Mouse (Mus musculus) heart, postnatal 14 days (tissue): ENCODE measurements at regions not wholly inside any gene's neighbourhood (a gene's known extent, or its start where the extent isn't known, plus 50 kb on each side); places are given as distances from the start of the nearest gene placed in this dataset.

Experiments used
- DNase-seq, 2 experiments: peaks; one replicate each; pipeline ENCODE4 v3.0.0; 2021 to 2022
- intact Hi-C: fragments of 180-260 bp; cut with DNase I; formaldehyde crosslinking; loops from one replicate; pipeline ENCODE4 v1.15.1; 2025

DNA sequence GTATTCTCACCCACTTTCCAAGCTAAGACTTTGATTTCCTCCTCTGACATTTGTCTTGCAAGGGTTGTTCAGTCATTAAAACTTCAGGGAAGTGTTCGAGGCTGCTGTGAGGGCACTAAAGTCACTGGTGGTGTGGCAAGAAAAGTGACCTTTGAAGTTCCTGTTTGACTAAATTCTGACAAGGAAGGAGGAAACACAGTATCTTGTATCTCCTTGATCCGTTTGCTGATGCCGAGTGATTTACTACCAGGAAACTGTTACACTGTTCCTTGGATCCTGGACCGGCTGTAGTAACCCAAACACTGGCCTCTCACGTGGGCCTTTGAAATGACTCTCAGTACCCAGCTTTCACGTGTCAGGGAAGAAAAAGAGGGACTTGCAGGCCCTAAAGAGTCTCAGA is 53.5 kb upstream of the Ralgapa2 start:
- DNase-seq = no peak
- intact Hi-C loops = no loop called here

DNA sequence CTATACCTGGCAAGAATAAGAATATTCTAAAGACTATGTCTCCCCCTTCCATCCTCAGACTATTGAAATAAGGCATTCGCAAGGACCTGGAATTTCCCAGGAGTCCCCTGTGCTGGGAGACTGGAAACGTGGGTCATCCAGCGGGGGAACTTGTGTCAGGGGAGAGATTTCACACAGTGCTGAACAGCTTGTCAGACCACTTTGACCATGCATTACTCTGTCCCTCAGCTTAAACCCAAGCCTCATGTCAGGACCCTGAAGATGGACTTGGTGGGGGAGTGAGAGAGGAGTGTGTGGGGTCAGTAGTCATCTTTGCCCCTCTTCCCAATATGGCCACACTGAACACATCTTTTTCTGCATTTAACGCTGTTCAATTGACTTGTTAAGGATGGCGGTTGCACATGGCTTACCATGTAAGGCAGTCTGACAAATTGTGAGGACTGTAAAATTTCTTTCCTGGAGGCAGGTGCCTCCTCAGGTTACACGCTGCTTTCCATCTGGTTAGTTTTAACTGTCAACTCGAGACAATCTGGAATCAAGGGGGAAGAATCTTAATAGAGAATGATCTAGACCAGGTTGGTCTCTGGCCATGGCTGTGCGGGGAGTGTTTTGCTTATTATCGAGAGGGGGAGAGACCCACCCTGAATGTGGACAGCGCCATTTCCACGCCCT is 56.2 kb upstream of the Ralgapa2 start:
- no peak for DNase-seq
- intact Hi-C loops = no loop called here

DNA sequence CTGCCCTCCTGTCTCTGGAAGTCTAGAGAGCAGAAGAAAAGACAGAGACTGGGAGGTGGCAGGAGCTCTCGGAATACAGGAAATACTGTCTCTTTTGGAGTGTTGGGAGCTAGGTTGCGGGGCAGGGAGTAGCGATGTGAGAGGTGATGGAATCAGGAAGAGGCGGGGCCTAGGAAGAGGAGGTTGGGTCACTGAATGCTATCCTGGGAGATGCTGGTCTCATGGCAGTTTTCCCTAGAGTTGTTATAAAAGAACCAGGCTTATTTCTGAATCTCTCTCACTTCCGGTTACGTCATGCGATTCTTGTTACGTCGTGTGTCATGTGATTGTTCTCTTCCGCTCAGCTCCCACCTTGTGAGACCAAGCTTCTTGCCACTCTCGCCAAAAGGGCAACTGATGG is 58.9 kb upstream of the Ralgapa2 start:
- DNase-seq = no peak

DNA sequence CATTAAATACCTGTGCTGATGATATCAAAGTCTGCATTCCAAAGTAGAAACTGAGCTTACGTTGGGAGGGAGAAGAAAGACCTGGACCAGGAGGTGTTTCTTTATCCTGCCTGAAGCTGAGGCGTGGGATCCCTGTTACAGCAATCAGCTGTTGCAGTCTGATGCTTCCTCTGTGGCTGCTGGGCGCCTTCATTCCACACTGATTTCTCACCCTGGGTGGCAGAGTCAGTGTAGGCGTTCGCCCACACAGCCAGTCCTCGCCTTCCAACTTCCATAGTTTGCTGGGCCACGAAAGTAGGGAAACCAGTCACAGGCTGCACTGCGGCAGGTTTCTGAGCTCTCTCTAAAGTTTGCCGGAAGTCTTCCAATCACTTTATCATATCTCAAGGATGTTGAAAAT is 59.7 kb upstream of the Ralgapa2 start:
- no peak for DNase-seq

More for the DNA sequence above, 58.9 kb upstream of the Ralgapa2 start:
- intact Hi-C loops = no loop called here

DNA sequence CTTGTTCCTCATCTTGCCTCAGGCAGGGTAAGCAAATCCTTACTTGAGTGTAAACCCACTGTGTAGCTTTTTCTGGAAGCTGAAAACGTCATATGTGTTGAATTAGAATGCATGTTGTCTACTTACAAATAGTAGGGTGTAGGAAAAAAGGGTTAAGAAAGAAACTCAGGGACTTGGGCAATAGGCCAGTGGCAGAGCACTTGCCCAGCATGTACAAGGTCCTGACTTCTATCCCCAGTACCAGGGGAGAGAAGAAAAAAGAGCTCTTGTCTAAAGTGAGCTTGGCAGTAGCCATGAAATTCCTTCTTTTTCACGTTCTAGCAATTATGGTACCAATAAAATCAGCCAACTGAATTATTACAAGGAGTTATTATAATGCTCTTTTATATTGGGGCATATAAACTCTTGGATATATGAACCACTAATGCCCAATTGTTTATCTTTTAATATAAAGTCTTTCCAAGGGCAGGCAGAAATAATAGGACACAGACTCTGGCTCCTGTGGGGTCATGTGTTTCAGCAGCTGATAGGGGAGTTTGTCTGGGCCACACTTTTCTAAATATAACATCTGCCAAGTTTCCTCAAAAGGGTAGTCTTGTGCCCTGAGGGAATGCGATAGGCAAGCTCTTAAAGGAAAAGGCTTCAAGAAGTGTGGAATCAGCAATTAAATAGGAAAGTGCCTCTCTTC is 63.6 kb upstream of the Ralgapa2 start:
- intact Hi-C loops = no loop called here
- no peak for DNase-seq

More for the DNA sequence above, 59.7 kb upstream of the Ralgapa2 start:
- intact Hi-C loops = no loop called here

DNA sequence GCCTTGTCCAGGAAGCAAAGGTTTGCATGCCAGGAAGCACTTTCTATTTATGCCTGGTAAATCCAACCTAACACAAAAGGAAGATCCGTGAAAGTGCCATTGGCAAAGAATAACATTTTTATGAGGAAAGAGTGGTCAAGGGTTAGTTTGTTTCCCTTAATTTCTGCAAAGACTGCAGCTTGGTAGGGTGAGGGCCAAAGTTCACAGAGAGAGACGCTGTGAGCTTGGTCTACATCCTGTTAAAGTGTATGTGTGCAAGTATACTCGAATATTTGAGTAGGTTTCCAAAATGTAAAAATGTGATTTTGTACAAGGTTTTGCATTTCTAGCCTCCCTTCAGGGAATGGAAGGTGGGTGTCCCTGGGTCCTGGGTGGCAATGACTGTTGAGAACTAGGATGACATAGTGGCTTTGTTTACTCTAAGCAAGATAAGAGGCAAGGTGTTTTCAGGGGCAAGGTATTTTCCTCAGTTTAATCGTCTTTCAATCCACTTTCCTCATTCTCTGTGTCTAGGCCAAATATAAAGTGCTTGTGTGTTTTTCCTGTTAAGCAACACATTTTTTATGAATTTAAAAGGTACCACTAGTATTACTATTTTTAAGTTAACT is 64.3 kb upstream of the Ralgapa2 start:
- DNase-seq = no peak
- intact Hi-C loops = no loop called here

DNA sequence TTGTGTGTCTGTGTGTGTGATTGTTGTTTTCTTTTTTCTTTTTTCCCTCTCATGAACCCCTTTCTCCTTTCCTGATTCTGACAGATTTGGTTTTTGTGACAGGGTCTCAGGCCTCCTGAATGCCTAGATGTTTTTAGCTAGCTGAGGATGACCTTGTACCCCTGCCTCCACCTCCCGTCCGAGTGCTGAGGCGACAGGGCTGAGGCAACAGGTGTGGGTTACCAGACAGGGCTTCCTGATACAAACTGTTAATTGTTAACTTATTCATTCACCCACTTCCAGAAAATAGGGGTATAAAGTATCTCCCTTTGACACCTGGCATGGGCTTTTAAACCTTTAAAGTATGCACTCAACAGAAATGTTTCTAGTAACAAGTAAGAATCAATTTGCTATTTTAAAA is 65.0 kb upstream of the Ralgapa2 start:
- intact Hi-C loops = no loop called here
- DNase-seq = no peak

DNA sequence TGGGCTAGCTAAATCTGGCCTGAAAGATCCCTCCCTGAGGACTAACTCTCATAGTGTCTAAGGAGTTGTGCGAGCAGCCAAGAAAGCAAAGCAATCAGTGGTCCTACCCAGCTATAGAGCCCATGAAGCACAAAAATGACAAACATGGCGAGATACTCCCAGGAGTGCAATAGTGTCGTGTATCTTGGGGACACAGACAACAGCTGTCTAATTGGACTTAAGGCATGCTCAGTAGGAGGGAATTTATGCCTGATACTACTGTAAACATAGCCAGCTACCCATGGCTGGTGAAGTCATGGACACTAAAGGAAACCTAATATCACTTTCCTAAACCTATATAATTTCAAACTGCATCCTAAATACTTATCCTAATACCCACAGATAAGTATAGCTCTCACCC is 69.1 kb upstream of the Ralgapa2 start:
- DNase-seq = no peak
- intact Hi-C loops = no loop called here

DNA sequence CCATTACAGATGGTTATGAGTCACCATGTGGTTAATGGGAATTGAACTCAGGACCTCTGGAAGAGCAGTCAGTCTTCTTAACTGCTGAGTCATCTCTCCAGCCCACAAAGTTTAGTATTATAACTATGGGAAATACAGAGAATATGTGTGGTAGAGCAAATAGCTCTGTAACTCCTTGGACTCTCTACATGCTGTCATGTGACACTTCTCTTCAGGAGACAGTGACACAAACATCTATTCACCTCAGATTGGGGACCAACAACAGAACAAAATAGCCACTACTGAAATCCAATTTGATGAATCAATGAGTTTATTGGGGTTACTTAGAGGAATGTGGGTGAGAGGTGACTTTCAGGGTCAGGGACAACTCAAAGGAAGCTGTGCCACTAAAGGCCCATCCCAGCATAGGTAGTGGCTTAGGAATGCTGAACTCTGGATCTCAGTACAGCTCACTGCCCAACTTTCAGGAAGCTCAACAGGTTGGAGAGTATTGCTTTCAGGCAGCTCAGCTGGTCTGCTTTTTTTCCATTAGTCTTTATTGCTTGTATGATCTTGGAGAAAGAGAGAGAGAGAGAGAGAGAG is 71.8 kb upstream of the Ralgapa2 start:
- intact Hi-C loops = no loop called here
- DNase-seq = no peak

DNA sequence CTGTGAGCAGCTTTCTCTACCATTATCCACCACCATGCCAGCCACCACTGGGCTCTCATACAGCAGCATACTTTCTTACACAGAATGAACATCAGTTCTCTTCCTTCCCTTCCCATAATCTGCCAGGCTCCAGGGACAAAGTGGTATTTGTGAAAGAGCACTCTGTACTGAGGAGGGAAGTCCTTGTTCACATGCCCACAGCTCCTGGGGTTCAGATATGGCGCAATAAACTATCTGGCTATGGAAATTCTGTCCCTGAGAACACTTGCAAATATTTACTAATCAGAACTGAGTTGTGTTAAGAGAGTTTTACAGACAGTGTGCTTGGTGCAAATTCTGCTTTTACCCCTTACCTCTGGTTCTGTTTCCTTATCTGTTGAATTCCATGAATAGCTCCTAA is 74.2 kb upstream of the Ralgapa2 start:
- intact Hi-C loops = no loop called here

DNA sequence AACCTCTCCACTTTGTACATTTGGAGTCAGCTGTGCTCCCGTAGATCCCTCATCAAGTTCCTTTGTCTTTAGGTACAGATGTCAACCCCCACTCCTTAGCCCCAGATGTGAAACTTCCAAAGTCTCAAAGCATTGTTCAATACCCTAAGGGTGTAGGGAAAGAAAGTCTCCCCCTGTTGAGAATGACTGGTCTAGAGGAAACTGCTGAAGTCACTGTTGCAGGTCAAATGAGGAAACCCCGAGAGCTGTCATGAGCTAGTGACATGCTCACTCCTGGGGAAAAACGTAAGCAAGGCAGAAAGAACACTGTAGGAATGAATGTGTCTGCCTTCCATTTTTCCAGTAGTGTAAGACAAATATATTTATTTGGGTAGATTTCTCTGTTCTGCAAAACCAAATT is 74.8 kb upstream of the Ralgapa2 start:
- DNase-seq = no peak
- intact Hi-C loops = no loop called here

More for the DNA sequence above, 74.2 kb upstream of the Ralgapa2 start:
- DNase-seq = no peak

DNA sequence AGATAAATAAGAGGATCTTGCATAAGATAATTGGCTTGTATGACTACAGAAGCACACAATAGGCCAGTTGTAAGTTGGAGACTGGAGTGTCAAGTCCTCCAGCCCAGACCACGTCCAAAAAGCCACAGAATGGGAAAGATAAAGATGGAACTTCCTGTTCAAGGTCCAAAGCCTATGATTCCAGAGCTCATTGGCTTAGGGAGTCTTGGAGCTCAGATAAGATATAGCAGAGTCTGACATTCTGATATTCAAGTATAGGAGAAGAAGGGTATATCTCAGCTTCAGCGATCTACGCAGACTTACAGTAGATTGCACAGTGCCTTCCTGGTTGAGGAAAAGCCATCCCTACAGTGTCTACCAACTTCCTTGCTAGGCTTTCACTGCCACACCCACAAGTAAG is 77.7 kb upstream of the Ralgapa2 start:
- DNase-seq = no peak
- intact Hi-C loops = no loop called here

DNA sequence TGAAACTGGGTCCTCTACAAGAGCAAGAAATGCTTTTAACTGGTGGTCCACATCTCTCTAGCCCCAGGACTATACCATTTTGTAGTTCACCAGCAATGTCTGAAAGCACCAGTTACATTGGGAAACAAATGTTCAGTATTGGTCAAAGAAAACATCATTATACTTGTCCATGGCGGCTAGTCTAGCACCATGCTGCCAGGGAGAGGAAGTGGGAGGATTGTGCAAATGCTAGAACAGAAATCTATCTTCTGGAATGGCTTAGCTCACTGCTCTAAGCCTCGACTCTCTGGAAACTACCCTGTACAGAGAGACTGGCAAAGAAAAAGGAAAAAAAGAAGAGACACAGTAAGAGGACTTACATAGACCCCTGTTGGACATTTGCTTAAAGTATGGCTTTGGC is 81.1 kb upstream of the Ralgapa2 start:
- intact Hi-C loops = no loop called here
- no peak for DNase-seq

DNA sequence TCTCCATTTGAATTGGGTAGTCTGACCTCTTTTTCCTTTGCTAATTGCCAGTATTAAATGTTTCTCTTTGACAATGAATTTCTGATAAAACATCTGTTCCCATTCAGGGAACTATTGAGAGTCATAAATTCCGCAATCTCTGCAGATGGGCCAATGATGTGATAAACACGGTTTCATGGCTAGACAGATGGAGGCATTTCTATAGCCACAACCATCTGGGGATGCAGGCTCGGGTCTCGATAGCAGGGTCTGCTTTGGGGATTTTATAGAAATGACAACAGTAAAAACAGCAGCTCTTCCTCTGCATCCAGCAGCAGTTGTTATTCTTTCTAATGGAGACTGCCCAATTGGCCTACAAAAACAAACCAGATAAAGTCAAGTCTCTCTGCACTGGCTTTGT is 82.1 kb upstream of the Ralgapa2 start:
- DNase-seq = no peak
- intact Hi-C loops = no loop called here

DNA sequence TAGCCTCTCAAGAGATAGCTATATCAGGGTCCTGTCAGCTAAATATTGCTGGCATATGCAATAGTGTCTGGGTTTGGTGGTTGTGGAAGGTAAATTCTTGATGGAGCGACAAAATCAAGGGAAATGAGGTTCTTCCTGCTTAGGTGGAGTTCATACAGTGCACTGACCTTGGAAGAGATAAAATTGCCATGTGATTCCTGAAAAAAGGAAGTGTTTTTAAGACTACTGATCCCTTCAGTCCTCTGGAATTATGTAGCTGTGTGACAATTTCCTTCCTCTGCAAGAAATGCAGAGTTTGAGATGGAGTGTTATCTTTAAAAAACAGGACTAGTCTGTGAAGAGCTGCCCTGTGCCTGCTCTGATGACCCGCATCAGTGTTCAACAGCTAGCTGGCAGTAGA is 83.5 kb upstream of the Ralgapa2 start:
- intact Hi-C loops = no loop called here
- DNase-seq = no peak

DNA sequence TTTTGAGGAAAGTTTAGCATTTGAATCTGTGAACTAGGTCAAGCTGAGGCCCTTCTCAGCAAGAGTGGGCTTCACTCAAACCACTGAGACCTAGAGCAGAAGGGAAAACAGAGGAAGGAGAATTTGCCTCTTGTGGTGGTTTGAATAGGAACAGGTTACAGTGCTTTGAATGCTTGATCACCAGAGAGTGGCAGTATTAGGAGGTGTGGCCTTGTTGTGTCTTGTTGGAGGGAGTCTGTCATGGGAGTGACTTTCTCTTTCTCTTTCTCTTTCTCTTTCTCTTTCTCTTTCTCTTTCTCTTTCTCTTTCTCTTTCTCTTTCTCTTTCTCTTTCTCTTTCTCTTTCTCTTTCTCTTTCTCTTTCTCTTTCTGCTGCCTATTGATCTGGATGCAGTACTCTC is 94.0 kb upstream of the Ralgapa2 start:
- DNase-seq = no peak
- intact Hi-C loops = no loop called here

DNA sequence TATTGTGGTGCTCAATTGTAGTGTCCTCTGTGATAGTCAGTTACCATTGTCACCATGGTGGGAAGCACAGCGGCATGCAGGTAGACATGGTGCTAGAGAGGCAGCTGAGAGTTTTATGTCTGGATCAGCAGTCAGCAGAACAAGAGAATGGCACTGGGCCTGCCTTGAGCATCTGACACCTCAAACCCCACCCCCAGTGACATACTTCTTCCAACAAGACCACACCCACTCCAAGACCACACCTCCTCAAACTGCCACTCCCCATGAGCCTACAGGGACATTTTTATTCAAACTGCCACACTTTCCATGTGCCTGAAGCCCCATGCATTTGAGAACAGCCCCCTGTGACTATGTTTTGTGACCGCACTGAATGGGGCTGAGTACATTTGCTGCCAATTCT is 98.8 kb upstream of the Ralgapa2 start:
- DNase-seq = no peak
- intact Hi-C loops = no loop called here

DNA sequence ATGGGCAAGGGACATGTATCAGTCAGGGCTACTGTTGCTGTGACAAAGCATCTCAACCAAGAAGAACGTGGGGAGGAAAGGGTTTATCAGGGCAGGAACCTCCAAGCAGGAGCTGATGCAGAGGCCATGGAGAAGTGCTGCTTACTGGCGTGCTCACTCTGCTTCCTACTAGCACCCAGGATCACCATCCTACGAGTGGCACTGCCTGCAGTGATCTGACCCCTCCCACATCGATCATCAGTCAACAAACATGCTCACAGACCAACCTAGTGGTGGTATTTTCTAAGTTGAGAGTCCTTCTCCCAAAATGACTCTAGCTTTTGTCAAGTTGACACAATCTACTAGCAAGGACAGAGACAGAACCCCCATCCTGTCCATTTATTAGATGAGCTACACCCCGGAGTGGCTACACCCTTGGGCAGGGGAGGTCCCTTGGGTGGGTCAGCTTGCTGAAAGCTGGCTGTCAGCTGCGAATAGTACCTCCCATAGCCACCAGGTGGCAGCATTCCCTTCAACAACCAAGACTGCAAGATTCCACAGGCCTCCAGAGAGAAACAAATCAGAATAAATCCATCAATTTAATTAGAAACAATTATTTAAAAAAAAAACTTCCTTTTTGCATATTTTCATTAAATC is 99.9 kb upstream of the Ralgapa2 start:
- intact Hi-C loops = no loop called here
- peak; percentile 72 to 80 for DNase-seq

DNA sequence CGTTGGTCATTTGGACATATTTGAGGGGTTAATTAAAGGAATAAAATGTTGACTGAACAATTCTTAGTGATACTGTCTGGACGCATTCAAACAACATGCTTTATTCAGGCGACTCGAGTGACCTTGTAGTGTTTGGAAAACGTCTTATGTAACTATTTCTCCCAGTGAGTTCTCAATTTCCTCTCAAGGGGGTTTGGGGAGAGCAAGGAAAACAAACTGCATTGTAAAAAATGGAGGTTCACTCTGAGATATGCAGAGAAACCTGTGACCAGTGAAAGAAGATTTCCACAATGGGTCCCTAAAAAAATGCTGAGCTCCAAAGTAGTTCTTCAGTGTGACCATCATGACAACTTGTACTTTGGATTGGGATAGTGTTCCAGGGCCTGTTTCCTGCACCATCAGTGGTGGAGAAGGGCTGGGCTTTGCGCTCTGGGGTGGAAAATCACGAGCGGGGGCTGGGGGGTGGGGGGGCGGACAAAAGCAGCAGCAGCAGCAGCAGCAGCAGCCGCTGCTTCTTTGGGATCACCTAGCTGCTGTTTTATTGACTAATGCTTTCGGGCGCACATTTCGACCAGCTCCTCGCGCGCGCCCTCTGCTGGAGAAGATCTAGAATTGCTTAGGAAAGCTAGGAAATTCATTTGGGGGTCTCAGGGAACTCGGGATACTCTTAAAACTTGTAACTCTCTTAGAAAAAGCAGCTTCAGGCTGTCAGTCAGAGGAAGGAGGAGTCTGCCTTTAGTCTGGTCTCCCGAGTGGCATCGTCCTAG is 100.6 kb upstream of the Ralgapa2 start:
- intact Hi-C loops = loop anchor here (1.0 kb wide), 1 partner anchor 143 kb away; no protein-coding TSS in a partner anchor
- peak; percentile 59 to 66 for DNase-seq

DNA sequence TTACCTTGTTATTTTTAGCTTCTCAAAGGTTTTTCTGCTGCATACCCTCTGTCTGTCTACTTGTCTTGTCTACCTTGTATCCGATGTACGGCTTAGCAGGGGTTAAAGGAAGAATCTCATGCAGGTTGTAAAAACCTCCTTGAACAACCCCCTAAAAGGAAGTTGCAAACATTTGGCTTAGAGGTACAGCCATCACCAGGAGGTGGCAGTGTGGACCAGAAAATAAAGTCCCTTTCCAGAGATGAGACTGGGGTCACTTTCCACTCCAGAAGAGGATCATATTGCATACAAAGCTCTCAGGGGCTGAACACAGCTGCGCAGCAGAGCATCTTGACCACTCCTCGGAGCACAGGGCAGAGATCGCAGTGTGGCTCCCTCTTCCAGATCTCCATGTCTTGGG is 109.0 kb upstream of the Ralgapa2 start:
- DNase-seq = peak; percentile 14 to 48

More for the DNA sequence above, 109.0 kb upstream of the Ralgapa2 start:
- intact Hi-C loops = no loop called here
